Mouse (Mus musculus) adrenal gland, adult 2 months (tissue): ENCODE measurements around the gene Erich6b. TPM values are rescaled to one million over a fixed set of nuclear protein-coding genes. Genes with fewer than 3 reads are reported as not detected.

ENCODE experiments used
- DNase-seq: peaks from one replicate; pipeline ENCODE4 v3.0.0; 2021
- polyA plus RNA-seq: library from polyadenylated mRNA; depleted of rRNA; stranded (reverse); fragments of >200 nt; gene quantifications from 2 replicates; pipeline ENCODE4 v1.2.3, GENCODE M21; 2012; rRNA removed
- total RNA-seq, 2 experiments: library from RNA; stranded (reverse); gene quantifications; 2 replicates each; pipeline ENCODE4 v1.2.3; 2021

Gene Erich6b
- total and polyA plus RNA-seq, 3 experiments: not detected

GRCm38 (mm10) chr14:75707771-75708170 lies 65.7 kb downstream of the Erich6b start:
- no peak for DNase-seq

GRCm38 (mm10) chr14:75708986-75709385 lies 66.9 kb downstream of the Erich6b start:
- DNase-seq: no peak

- no peak for DNase-seq
Measured at GRCm38 (mm10) chr14:75711731-75712130, 69.7 kb downstream of the Erich6b start.

- DNase-seq: no peak
Measured at GRCm38 (mm10) chr14:75712687-75713086, 70.6 kb downstream of the Erich6b start.

GRCm38 (mm10) chr14:75713661-75714060 lies 71.6 kb downstream of the Erich6b start:
- DNase-seq: no peak

- DNase-seq: no peak
Measured at GRCm38 (mm10) chr14:75716410-75716809, 74.4 kb downstream of the Erich6b start.

Other genes starting within 250 kb of the Erich6b start
- gene Siah3, start 186.3 kb upstream of the Erich6b start, total RNA-seq: under 1 TPM; 0.09 to 0.21 TPM
- gene Siah3, start 186.3 kb upstream of the Erich6b start, polyA plus RNA-seq: 0.12 and 0.13 TPM in 2 replicates
- not detected for gene Spert, start 49.1 kb upstream of the Erich6b start, total RNA-seq
- gene Spert, start 49.1 kb upstream of the Erich6b start, polyA plus RNA-seq: not detected in 2 replicates
- gene Cog3, start 112.3 kb downstream of the Erich6b start, total RNA-seq: 10 to 100 TPM; 22.1 to 27.4 TPM
- 5.5 and 5.8 TPM in 2 replicates for gene Cog3, start 112.3 kb downstream of the Erich6b start, polyA plus RNA-seq
- gene Slc25a30, start 144.8 kb downstream of the Erich6b start, total RNA-seq: 100 to 1,000 TPM; 162 to 208 TPM
- gene Slc25a30, start 144.8 kb downstream of the Erich6b start, polyA plus RNA-seq: 21.2 and 24.5 TPM in 2 replicates
- gene Tpt1, start 202.8 kb downstream of the Erich6b start, total RNA-seq: 1,000 to 10,000 TPM; 2,669 to 3,122 TPM
- 2,303 and 3,302 TPM in 2 replicates for gene Tpt1, start 202.8 kb downstream of the Erich6b start, polyA plus RNA-seq